Mouse (Mus musculus): ENCODE data around the gene Ppp1r11. TPM values are rescaled to one million over a fixed set of nuclear protein-coding genes. Genes with fewer than 3 reads are reported as not detected.

The Ppp1r11 gene
- polyA plus RNA-seq, 1 experiment from 2014 or later: 123 TPM

- TF ChIP-seq CTCF (IDR thresholded peaks at IDR 0.05; ENCODE audit: low read depth): no peak
- no peak for ATAC-seq (ENCODE audit: insufficient read depth)
- DNase-seq: no peak
- no peaks in the 10 kb centered on the region for H3K36me3 ChIP-seq (ENCODE audit: insufficient read depth)
- H3K9me3 ChIP-seq (ENCODE audit: low read depth, low read length): no peaks in the 10 kb centered on the region
- WGBS: 7% methylated on average over 4 of the region's 4 CpGs
- 0 out of 2 replicates have a peak, but pooled peaks cover 8% of the 10 kb centered on the region for H3K4me1 ChIP-seq (ENCODE audit: insufficient read depth)
- 0 out of 2 replicates have a peak, but pooled peaks cover 4% of the 10 kb centered on the region for H3K27me3 ChIP-seq (ENCODE audit: insufficient read depth, low read length)
- peak overlapping the region; percentile 50 for H3K4me2 ChIP-seq
- no peak overlapping the region for H3K9ac ChIP-seq
- no peak overlapping the region for H3K4me3 ChIP-seq (ENCODE audit: low read depth, low read length)
- no peak overlapping the region for H3K27ac ChIP-seq (ENCODE audit: low read depth)
These were observed 30.3 kb upstream of the Ppp1r11 start for GRCm38 (mm10) chr17:36981845-36982244.

GRCm38 (mm10) chr17:36981221-36981813 is 29.8 kb upstream of the Ppp1r11 start, which contains the start of gene 2410137M14Rik:
Gene 2410137M14Rik (minus strand): TSS chr17:36981237.
- WGBS: 8% methylated on average over 18 of the region's 18 CpGs
- Histone ChIP-seq H3K4me1 (ENCODE audit: insufficient read depth) (0 out of 2 replicates have a peak, but pooled peaks cover 8% of the 10 kb centered on the region), H3K27me3 (ENCODE audit: insufficient read depth, low read length) (0 out of 2 replicates have a peak, but pooled peaks cover 4% of the 10 kb centered on the region), H3K27ac (ENCODE audit: low read depth) (no peak within 1 kb of the TSS), H3K4me2 (peak within 1 kb of the TSS; percentile 50), H3K4me3 (ENCODE audit: low read depth, low read length) (no peak within 1 kb of the TSS; the same call in 1 of the 2 replicates), H3K36me3 (ENCODE audit: insufficient read depth) (no peaks in the 10 kb centered on the region), H3K9me3 (ENCODE audit: low read depth, low read length) (no peaks in the 10 kb centered on the region), H3K9ac (no peak within 1 kb of the TSS)
- ATAC-seq (ENCODE audit: insufficient read depth) (peak; percentile 41; the same call in 1 of the 2 replicates), DNase-seq (no peak)
- TF ChIP-seq CTCF (IDR thresholded peaks at IDR 0.05; ENCODE audit: low read depth): no peak

GRCm38 (mm10) chr17:36973271-36973787 is 21.8 kb upstream of the Ppp1r11 start:
- Histone ChIP-seq H3K27ac (ENCODE audit: low read depth) (no peak overlapping the region), H3K4me2 (no peak overlapping the region), H3K27me3 (ENCODE audit: insufficient read depth, low read length) (no peaks in the 10 kb centered on the region), H3K36me3 (ENCODE audit: insufficient read depth) (no peaks in the 10 kb centered on the region), H3K4me1 (ENCODE audit: insufficient read depth) (no peaks in the 10 kb centered on the region), H3K4me3 (ENCODE audit: low read depth, low read length) (no peak overlapping the region), H3K9me3 (ENCODE audit: low read depth, low read length) (no peaks in the 10 kb centered on the region), H3K9ac (no peak overlapping the region)
- ATAC-seq (ENCODE audit: insufficient read depth): no peak
- no peak for DNase-seq
- WGBS: 65% methylated on average over 8 of the region's 8 CpGs
- TF ChIP-seq CTCF (IDR thresholded peaks at IDR 0.05; ENCODE audit: low read depth): no peak

GRCm38 (mm10) chr17:36972791-36973190 is 21.2 kb upstream of the Ppp1r11 start:
- H3K27ac ChIP-seq (ENCODE audit: low read depth): no peak overlapping the region
- WGBS: 81% methylated on average over 3 of the region's 3 CpGs
- ATAC-seq (ENCODE audit: insufficient read depth) (no peak), DNase-seq (no peak)
- H3K27me3 ChIP-seq (ENCODE audit: insufficient read depth, low read length): no peaks in the 10 kb centered on the region
- no peak overlapping the region for H3K9ac ChIP-seq
- no peak for TF ChIP-seq CTCF (IDR thresholded peaks at IDR 0.05; ENCODE audit: low read depth)
- no peaks in the 10 kb centered on the region for H3K4me1 ChIP-seq (ENCODE audit: insufficient read depth)
- no peaks in the 10 kb centered on the region for H3K9me3 ChIP-seq (ENCODE audit: low read depth, low read length)
- H3K4me2 ChIP-seq: no peak overlapping the region
- no peaks in the 10 kb centered on the region for H3K36me3 ChIP-seq (ENCODE audit: insufficient read depth)
- no peak overlapping the region for H3K4me3 ChIP-seq (ENCODE audit: low read depth, low read length)

GRCm38 (mm10) chr17:36971172-36971850 is 19.8 kb upstream of the Ppp1r11 start:
- 78% methylated on average over 6 of the region's 6 CpGs for WGBS
- no peak for ATAC-seq (ENCODE audit: insufficient read depth)

GRCm38 (mm10) chr17:36970316-36970890 is 18.9 kb upstream of the Ppp1r11 start:
- no peak overlapping the region for H3K9ac ChIP-seq
- no peaks in the 10 kb centered on the region for H3K4me1 ChIP-seq (ENCODE audit: insufficient read depth)
- H3K4me3 ChIP-seq (ENCODE audit: low read depth, low read length): no peak overlapping the region
- H3K36me3 ChIP-seq (ENCODE audit: insufficient read depth): no peaks in the 10 kb centered on the region
- no peak overlapping the region for H3K27ac ChIP-seq (ENCODE audit: low read depth)
- ATAC-seq (ENCODE audit: insufficient read depth) (no peak), DNase-seq (no peak)
- WGBS: 74% methylated on average over 14 of the region's 14 CpGs
- H3K4me2 ChIP-seq: no peak overlapping the region
- no peak for TF ChIP-seq CTCF (IDR thresholded peaks at IDR 0.05; ENCODE audit: low read depth)
- H3K9me3 ChIP-seq (ENCODE audit: low read depth, low read length): no peaks in the 10 kb centered on the region
- H3K27me3 ChIP-seq (ENCODE audit: insufficient read depth, low read length): no peaks in the 10 kb centered on the region

More at GRCm38 (mm10) chr17:36971172-36971850, 19.8 kb upstream of the Ppp1r11 start:
- no peak overlapping the region for H3K4me2 ChIP-seq
- no peak overlapping the region for H3K4me3 ChIP-seq (ENCODE audit: low read depth, low read length)
- DNase-seq: no peak
- H3K36me3 ChIP-seq (ENCODE audit: insufficient read depth): no peaks in the 10 kb centered on the region
- TF ChIP-seq CTCF (IDR thresholded peaks at IDR 0.05; ENCODE audit: low read depth): no peak
- no peak overlapping the region for H3K9ac ChIP-seq
- H3K9me3 ChIP-seq (ENCODE audit: low read depth, low read length): no peaks in the 10 kb centered on the region
- no peaks in the 10 kb centered on the region for H3K27me3 ChIP-seq (ENCODE audit: insufficient read depth, low read length)
- no peak overlapping the region for H3K27ac ChIP-seq (ENCODE audit: low read depth)
- no peaks in the 10 kb centered on the region for H3K4me1 ChIP-seq (ENCODE audit: insufficient read depth)

GRCm38 (mm10) chr17:36966875-36967274 is 15.3 kb upstream of the Ppp1r11 start:
- H3K36me3 ChIP-seq (ENCODE audit: insufficient read depth): no peaks in the 10 kb centered on the region
- no peaks in the 10 kb centered on the region for H3K27me3 ChIP-seq (ENCODE audit: insufficient read depth, low read length)
- WGBS: 76% methylated on average over 1 of the region's 1 CpGs
- no peak for DNase-seq
- no peak for TF ChIP-seq CTCF (IDR thresholded peaks at IDR 0.05; ENCODE audit: low read depth)
- H3K9me3 ChIP-seq (ENCODE audit: low read depth, low read length): no peaks in the 10 kb centered on the region
- no peaks in the 10 kb centered on the region for H3K4me1 ChIP-seq (ENCODE audit: insufficient read depth)
- no peak for ATAC-seq (ENCODE audit: insufficient read depth)
- no peak overlapping the region for H3K27ac ChIP-seq (ENCODE audit: low read depth)
- H3K4me3 ChIP-seq (ENCODE audit: low read depth, low read length): no peak overlapping the region
- no peak overlapping the region for H3K4me2 ChIP-seq
- H3K9ac ChIP-seq: no peak overlapping the region

Data from lung, embryonic 14.5 days (tissue).